In the genomic region with DNA sequence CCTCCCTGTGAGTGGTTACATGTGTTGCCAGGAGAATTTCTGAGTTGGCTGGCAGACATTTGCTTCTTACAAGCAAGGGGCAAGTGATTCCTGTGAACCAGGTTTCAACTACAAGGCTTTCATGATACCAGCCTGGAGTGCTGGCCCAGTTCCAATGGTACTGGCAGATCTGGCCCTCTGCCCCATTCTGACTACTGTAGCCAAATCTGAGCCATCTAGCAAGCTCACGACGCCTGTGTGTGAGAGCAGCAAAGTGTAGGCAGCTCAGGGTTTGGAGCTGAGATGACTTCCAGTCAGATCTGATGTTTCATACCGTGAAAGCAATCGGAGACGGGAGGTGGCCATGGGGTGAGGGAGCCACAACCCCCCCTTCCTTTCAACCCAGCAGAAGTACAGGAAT, we compare ENCODE assay signal across 9 mouse cellular contexts. TPM values are rescaled to one million over a fixed set of nuclear protein-coding genes. Genes with fewer than 3 reads are reported as not detected.
DNase-seq lines count a peak whose midpoint lies in the region; ATAC-seq and TF ChIP-seq lines count a peak whose summit lies in the region.
"Had no signal": no experiment of that assay in that cellular context is flagged by ENCODE, and none has a peak within 500 bp of the region (broad histone marks: within the 10 kb centered on the region; RNA-seq: fewer than 3 reads in every experiment).

No protein-coding gene starts in this region.

- H3K4me3 ChIP-seq in heart, postnatal 0 days (ENCODE audit: low read depth, low read length) = no peak overlapping the region
- H3K4me3 ChIP-seq in midbrain, embryonic 14.5 days (replicated peaks; ENCODE audit: low read depth, low read length) = no peak overlapping the region
- H3K4me3 ChIP-seq in midbrain, embryonic 10.5 days = no peak overlapping the region

- H3K4me2 ChIP-seq in heart, postnatal 0 days (ENCODE audit: low read depth, low read length) = no peak overlapping the region
- no peak overlapping the region for H3K4me2 ChIP-seq in midbrain, embryonic 14.5 days (ENCODE audit: low read length)

- no peaks in the 10 kb centered on the region for H3K9me3 ChIP-seq in heart, postnatal 0 days (replicated peaks; ENCODE audit: control insufficient read depth, low read length)
- H3K9me3 ChIP-seq in midbrain, embryonic 14.5 days (ENCODE audit: control insufficient read depth, low read length) = no peaks in the 10 kb centered on the region
- no peaks in the 10 kb centered on the region for H3K9me3 ChIP-seq in midbrain, embryonic 10.5 days (replicated peaks)

- H3K4me1 ChIP-seq in heart, postnatal 0 days (ENCODE audit: control insufficient read depth, insufficient read depth) = no peaks in the 10 kb centered on the region
- H3K4me1 ChIP-seq in midbrain, embryonic 14.5 days (ENCODE audit: control insufficient read depth, insufficient read depth, low read length) = no peaks in the 10 kb centered on the region
- H3K4me1 ChIP-seq in midbrain, embryonic 10.5 days = no peaks in the 10 kb centered on the region

- peaks cover 63% of the 10 kb centered on the region for H3K36me3 ChIP-seq in heart, postnatal 0 days (replicated peaks; ENCODE audit: control insufficient read depth, insufficient read depth, low read length)
- peaks cover 67% of the 10 kb centered on the region for H3K36me3 ChIP-seq in midbrain, embryonic 14.5 days (ENCODE audit: control insufficient read depth, insufficient read depth, low read length)
- peaks cover 66% of the 10 kb centered on the region for H3K36me3 ChIP-seq in midbrain, embryonic 10.5 days

- no peak for TF ChIP-seq CTCF in heart, postnatal 0 days (IDR thresholded peaks at IDR 0.05; ENCODE audit: low read depth)
- no peak for TF ChIP-seq CTCF in brain, embryonic 14.5 days (IDR thresholded peaks at IDR 0.05; ENCODE audit: borderline replicate concordance, extremely low read depth, insufficient read depth, insufficient read length)

- WGBS in heart, postnatal 0 days = 55% methylated on average over 5 of the region's 5 CpGs
- 88% methylated on average over 5 of the region's 5 CpGs for WGBS in midbrain, embryonic 14.5 days
- 95% methylated on average over 5 of the region's 5 CpGs for WGBS in midbrain, embryonic 10.5 days

- TF ChIP-seq EP300 in heart, postnatal 0 days (IDR thresholded peaks at IDR 0.05; ENCODE audit: low read depth) = no peak

- H3K9ac ChIP-seq in heart, postnatal 0 days (replicated peaks; ENCODE audit: low read depth, low read length) = no peak overlapping the region
- H3K9ac ChIP-seq in midbrain, embryonic 14.5 days (replicated peaks; ENCODE audit: low read length) = no peak overlapping the region

- no peak for TF ChIP-seq POLR2A in brain, embryonic 14.5 days (IDR thresholded peaks at IDR 0.05; ENCODE audit: borderline replicate concordance, extremely low read depth, insufficient read depth, insufficient read length, poor library complexity, severe bottlenecking)

- DNase-seq in heart, postnatal 0 days (ENCODE audit: low spot score) = peak; percentile 37
- DNase-seq in heart, adult 9 months (ENCODE audit: low spot score in 2 of 2) = no peak
- peak; percentile 40 for DNase-seq in midbrain, embryonic 14.5 days
- no peak for DNase-seq in midbrain, embryonic 10.5 days (ENCODE audit: low spot score)
- DNase-seq in brain, embryonic 14.5 days (ENCODE audit: low read depth) = peak; percentile 64
- DNase-seq in fibroblast of lung, adult 2 months (ENCODE audit: low read depth) = peak; percentile 49
- no peak for DNase-seq in spleen, postnatal 4 days (ENCODE audit: low spot score in 2 of 2)
- DNase-seq: gastrocnemius, postnatal 10 days had no signal

- ATAC-seq in heart, postnatal 0 days (ENCODE audit: insufficient read depth, low read depth) = no peak
- ATAC-seq in midbrain, embryonic 14.5 days (ENCODE audit: low FRiP score, low TSS enrichment) = no peak
- ATAC-seq: activated CD4-positive, CD25-positive, alpha-beta regulatory T cell, adult 4 months had no signal

- H3K27ac ChIP-seq in heart, postnatal 0 days (ENCODE audit: low read depth) = 0 out of 2 replicates have a peak overlapping the region, but pooled peaks have one; percentile 6
- no peak overlapping the region for H3K27ac ChIP-seq in midbrain, embryonic 14.5 days (replicated peaks; ENCODE audit: low read depth, low read length)
- H3K27ac ChIP-seq in midbrain, embryonic 10.5 days (replicated peaks) = no peak overlapping the region

- no peaks in the 10 kb centered on the region for H3K27me3 ChIP-seq in heart, postnatal 0 days (ENCODE audit: control insufficient read depth, insufficient read depth, low read length)
- no peaks in the 10 kb centered on the region for H3K27me3 ChIP-seq in midbrain, embryonic 14.5 days (ENCODE audit: control insufficient read depth, insufficient read depth, low read length)
- no peaks in the 10 kb centered on the region for H3K27me3 ChIP-seq in midbrain, embryonic 10.5 days (ENCODE audit: low read depth, poor library complexity, severe bottlenecking)

RNA-seq across cellular contexts. Expression of gene Pop4, which starts 8.8 kb away (rescaled TPM):
- total RNA-seq in heart, postnatal 0 days (2014; rRNA removed; ENCODE audit: low replicate concordance) = 27.7 and 29.2 TPM in 2 replicates
- polyA plus RNA-seq in heart, postnatal 0 days (2015; fragmentation: Nextera tagmentation; extraction: Ambion mirVana) = 26.3 TPM in 2 replicates
- polyA plus RNA-seq in midbrain, embryonic 14.5 days (2014; fragmentation: Nextera tagmentation; extraction: Ambion mirVana) = 84.7 and 93.6 TPM in 2 replicates
- polyA plus RNA-seq in midbrain, embryonic 10.5 days (2016; fragmentation: Nextera tagmentation; extraction: Ambion mirVana) = 95.8 and 96.1 TPM in 2 replicates
- 57.2 and 68.8 TPM in 2 replicates for polyA plus RNA-seq in brain, embryonic 14.5 days (2012; rRNA removed)

RNA-seq across cellular contexts. Expression of gene Plekhf1, which starts 34.6 kb away (rescaled TPM):
- total RNA-seq in heart, postnatal 0 days (2014; rRNA removed; ENCODE audit: low replicate concordance) = 6.3 and 17.5 TPM in 2 replicates
- 6.6 and 8.6 TPM in 2 replicates for polyA plus RNA-seq in heart, postnatal 0 days (2015; fragmentation: Nextera tagmentation; extraction: Ambion mirVana)
- 0.22 and 0.37 TPM in 2 replicates for polyA plus RNA-seq in midbrain, embryonic 14.5 days (2014; fragmentation: Nextera tagmentation; extraction: Ambion mirVana)
- polyA plus RNA-seq in midbrain, embryonic 10.5 days (2016; fragmentation: Nextera tagmentation; extraction: Ambion mirVana) = 2.3 and 2.6 TPM in 2 replicates
- 0.41 and 0.58 TPM in 2 replicates for polyA plus RNA-seq in brain, embryonic 14.5 days (2012; rRNA removed)

Comparison
In these comparisons a context has a peak if more than half of its experiments do, and no peak if none do; other contexts are left out.
1. DNase-seq: peak in heart, postnatal 0 days (single experiment), midbrain, embryonic 14.5 days (single experiment), brain, embryonic 14.5 days (single experiment) and fibroblast of lung, adult 2 months (single experiment); none in heart, adult 9 months (0 of 2), midbrain, embryonic 10.5 days (single experiment) and spleen, postnatal 4 days (0 of 2).